Mouse (Mus musculus): ENCODE measurements around the gene Cpsf6. TPM values are rescaled to one million over a fixed set of nuclear protein-coding genes. Genes with fewer than 3 reads are reported as not detected.
"Not testable (repeated sequence)": the region's sequence is repeated elsewhere in the genome, so short reads cannot be mapped to it uniquely, and the experiment has no call there.

Cpsf6 gene
- polyA plus RNA-seq, 1 experiment from 2014 or later: 301 TPM

DNA sequence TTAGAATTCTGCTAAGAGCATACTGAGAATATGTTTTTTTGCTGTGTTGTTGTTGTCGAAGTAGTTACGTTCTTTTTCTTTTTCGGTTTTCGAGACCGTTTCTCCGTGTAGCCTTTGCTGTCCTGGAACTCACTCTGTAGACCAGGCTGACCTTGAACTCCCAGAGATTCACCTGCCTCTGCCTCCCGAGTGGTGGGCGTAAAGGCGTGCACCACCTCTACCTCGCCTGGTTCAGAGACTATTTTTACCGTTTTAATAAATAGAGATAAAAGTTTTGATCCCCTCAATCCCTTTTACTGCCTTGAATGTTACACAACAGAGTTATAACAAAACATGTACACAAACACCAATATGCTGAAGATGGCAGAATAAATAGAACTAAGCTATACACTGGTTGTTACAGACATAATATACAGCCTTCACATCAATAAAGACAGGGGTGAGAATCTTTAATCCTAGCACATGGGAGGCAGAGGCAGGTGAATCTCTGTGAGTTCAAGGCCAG lies 14.1 kb upstream of the Cpsf6 start:
- Histone ChIP-seq H3K4me2 (peak overlapping the region; percentile 62), H3K27me3 (peaks cover 3% of the 10 kb centered on the region; the same call in 1 of the 2 replicates), H3K27ac (no peak overlapping the region), H3K4me3 (replicated peaks) (peak overlapping the region; percentile 37), H3K36me3 (replicated peaks) (no peaks in the 10 kb centered on the region), H3K4me1 (peaks cover 9% of the 10 kb centered on the region), H3K9ac (peak overlapping the region; percentile 45; the same call in 1 of the 2 replicates), H3K9me3 (no peaks in the 10 kb centered on the region)
- 64% methylated on average over 11 of the region's 11 CpGs for WGBS
- ATAC-seq (ENCODE audit: low FRiP score): 0 out of 2 replicates have a peak, but pooled peaks have one; percentile 16

DNA sequence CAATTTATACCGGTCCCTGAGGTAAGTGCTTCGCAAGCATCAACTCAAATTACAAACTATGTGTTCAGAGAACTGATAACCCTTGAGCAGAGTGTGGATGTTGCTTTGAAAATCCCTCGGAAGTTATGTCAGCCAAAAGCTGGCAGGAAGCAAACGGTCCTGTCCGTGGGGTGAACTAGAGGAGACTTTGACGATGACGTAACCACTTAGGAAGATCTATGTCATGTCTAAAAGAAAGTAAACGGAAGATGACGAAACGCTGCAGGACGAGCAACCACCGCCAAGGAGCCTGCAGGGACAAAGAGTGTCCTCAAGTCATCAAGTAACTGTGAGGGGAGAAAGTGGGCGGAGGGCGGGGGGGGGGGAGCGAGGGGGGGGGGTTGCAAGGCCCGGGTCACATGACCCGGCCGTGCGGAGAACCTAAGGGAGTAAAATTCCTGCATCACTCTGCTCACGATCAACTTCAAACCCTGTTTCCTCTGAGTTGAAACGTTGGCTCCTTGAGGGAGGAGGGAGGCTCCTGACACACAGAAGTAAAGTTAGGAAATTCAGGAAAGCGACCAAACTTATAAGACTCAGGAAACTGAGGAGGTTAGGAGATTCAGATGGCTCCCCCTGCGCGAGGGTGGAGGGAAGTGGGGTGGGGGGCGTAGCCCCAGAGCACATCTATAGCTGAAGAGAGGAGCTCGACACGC lies 13.5 kb upstream of the Cpsf6 start:
- peak; percentile 73 for ATAC-seq (ENCODE audit: low FRiP score)
- H3K27ac ChIP-seq: no peak overlapping the region
- peak overlapping the region; percentile 37 for H3K4me3 ChIP-seq (replicated peaks)
- H3K4me1 ChIP-seq: peaks cover 9% of the 10 kb centered on the region
- H3K9me3 ChIP-seq: no peaks in the 10 kb centered on the region
- no peaks in the 10 kb centered on the region for H3K36me3 ChIP-seq (replicated peaks)
- 2% methylated on average over 24 of the region's 27 CpGs for WGBS
- H3K27me3 ChIP-seq: 0 out of 2 replicates have a peak, but pooled peaks cover 3% of the 10 kb centered on the region
- H3K4me2 ChIP-seq: peak overlapping the region; percentile 62
- H3K9ac ChIP-seq: peak overlapping the region; percentile 45; the same call in 1 of the 2 replicates

DNA sequence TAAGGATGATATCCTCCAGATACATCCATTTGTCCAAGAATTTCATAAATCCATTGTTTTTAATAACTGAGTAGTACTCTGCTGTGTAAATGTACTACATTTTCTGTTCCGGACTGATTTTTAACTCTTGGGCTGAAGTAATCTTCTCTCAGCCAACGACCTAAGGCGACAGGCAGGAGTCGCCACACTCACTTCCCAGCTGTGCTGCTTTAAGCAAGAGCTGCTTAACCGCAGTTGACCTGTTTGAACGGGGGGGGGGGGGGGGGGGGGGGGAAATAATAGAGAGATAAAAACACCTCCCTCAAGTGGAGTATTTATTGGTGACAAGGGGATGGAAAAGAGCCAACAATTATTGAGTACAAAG lies 13.0 kb upstream of the Cpsf6 start:
- peak overlapping the region; percentile 37 for H3K4me3 ChIP-seq (replicated peaks)
- WGBS: 13% methylated on average over 6 of the region's 6 CpGs
- ATAC-seq (ENCODE audit: low FRiP score): peak; percentile 42; the same call in 1 of the 2 replicates

DNA sequence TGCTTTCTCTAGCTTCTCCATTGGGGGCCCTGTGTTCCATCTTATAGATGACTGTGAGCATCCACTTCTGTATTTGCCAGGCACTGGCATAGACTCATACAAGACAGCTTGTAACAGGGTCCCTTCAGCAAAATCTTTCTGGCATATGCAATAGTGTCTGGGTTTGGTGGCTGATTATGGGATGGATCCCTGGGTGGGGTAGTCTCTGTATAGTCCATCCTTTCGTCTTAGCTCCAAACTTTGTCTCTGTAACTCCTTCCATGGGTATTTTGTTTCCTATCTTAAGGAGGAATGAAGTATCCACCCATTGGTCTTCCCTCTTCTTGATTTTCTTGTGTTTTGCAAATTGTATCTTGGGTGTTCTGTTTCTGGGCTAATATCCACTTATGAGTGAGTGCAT lies 12.6 kb upstream of the Cpsf6 start:
- H3K27me3 ChIP-seq; H3K4me2 ChIP-seq; H3K27ac ChIP-seq; H3K9ac ChIP-seq; ATAC-seq (ENCODE audit: low FRiP score); H3K36me3 ChIP-seq (replicated peaks); H3K4me3 ChIP-seq (replicated peaks); H3K4me1 ChIP-seq; H3K9me3 ChIP-seq: not testable (repeated sequence)
- 88% methylated on average over 1 of the region's 1 CpGs for WGBS

More for the DNA sequence above, 13.0 kb upstream of the Cpsf6 start:
- H3K4me1 ChIP-seq: peaks cover 9% of the 10 kb centered on the region
- no peak overlapping the region for H3K27ac ChIP-seq
- no peaks in the 10 kb centered on the region for H3K9me3 ChIP-seq
- no peaks in the 10 kb centered on the region for H3K36me3 ChIP-seq (replicated peaks)
- H3K4me2 ChIP-seq: peak overlapping the region; percentile 62
- H3K27me3 ChIP-seq: 0 out of 2 replicates have a peak, but pooled peaks cover 3% of the 10 kb centered on the region
- no peak overlapping the region for H3K9ac ChIP-seq

DNA sequence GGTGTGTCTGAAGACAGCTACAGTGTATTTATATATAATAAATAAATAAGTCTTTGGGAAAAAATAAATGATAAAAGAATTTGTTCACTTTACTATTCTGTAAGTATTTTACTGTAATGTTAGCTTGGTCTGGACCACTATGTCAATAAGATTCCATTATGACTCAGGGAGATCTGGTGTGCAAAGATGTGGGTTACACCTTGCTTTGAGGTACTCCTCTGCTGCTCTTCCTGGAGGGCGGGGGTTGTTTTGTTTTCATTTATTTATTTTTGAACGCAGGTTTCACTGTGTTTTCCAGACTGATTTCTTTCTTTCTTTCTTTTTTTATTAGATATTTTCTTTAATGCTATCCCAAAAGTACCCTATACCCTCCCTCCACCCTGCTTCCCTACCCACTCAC lies 12.0 kb upstream of the Cpsf6 start:
- no peak overlapping the region for H3K4me2 ChIP-seq
- no peaks in the 10 kb centered on the region for H3K36me3 ChIP-seq (replicated peaks)
- no peak overlapping the region for H3K27ac ChIP-seq
- no peak for ATAC-seq (ENCODE audit: low FRiP score)
- 0 out of 2 replicates have a peak, but pooled peaks cover 3% of the 10 kb centered on the region for H3K27me3 ChIP-seq
- no peak overlapping the region for H3K4me3 ChIP-seq (replicated peaks)
- H3K9me3 ChIP-seq: no peaks in the 10 kb centered on the region
- 91% methylated on average over 2 of the region's 2 CpGs for WGBS
- H3K4me1 ChIP-seq: peaks cover 9% of the 10 kb centered on the region
- H3K9ac ChIP-seq: no peak overlapping the region

DNA sequence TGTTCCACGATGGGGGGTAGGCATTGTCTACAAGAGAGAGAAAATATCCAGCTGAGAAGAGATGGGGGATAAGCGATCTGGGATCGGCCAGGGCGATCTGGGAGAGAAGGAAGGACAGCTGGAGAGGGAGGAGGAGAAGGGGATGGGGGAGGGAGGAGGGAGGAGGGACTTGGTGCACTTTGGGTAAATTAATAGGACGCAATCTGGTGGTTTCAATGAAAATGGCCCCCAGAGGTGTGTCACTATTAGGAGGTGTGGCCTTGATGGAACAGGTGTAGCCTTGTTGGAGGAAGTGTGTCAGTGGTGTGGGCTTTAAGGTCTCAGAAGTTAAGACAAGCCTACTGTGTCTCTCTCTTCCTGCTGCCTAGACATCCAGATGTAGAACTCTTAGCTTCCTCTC lies 11.2 kb upstream of the Cpsf6 start:
- Histone ChIP-seq H3K9ac (no peak overlapping the region), H3K4me3 (replicated peaks) (no peak overlapping the region), H3K27ac (no peak overlapping the region), H3K4me2 (no peak overlapping the region), H3K27me3 (0 out of 2 replicates have a peak, but pooled peaks cover 3% of the 10 kb centered on the region), H3K4me1 (peaks cover 9% of the 10 kb centered on the region), H3K9me3 (no peaks in the 10 kb centered on the region), H3K36me3 (replicated peaks) (no peaks in the 10 kb centered on the region)
- ATAC-seq (ENCODE audit: low FRiP score): no peak
- 26% methylated on average over 5 of the region's 5 CpGs for WGBS

DNA sequence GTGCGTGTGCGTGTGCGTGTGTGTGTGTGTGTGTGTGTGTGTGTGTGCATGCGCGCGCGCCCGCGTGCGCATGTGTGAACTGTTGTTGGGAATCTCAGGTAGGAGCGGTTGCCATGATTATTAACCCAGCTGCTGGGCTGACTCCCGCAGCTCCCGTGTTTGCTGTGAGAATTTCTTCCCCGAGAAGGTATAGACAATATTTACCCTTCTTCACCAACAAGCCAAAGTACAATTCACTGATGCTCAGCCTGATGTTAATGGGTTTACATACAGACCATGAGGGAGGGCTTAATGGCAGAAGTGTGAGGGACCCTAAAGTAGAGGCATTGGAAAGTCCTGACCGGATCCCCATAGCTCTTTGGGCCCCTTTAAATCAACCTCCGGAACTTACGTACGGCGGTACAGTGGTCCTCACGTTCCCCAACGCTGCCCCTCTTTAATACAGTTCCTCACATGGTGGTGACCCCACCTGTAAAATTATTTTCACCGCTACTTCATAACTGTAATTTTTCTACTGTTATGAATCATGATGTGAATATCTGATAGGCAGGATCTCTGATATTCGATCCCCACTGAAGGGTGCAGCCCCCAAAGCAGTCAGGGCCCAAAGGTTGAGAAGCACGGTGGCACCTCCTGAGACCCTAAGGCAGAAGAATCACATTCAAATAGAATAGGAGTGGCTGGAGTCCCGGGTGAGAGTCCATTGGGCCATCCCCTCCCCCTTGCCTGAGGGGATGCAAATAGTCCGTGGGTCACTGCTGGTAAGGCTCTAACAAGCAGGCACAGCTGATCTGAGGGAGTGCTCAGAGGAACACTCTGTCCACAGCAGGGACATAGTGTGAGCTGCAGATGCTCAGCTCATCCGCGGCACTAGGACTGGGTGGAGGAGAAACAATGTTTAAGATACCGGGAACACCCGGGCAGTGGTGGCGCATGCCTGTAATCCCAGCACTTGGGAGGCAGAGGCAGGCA lies 10.4 kb upstream of the Cpsf6 start:
- Histone ChIP-seq H3K4me3 (replicated peaks) (no peak overlapping the region), H3K9me3 (no peaks in the 10 kb centered on the region), H3K4me1 (peaks cover 9% of the 10 kb centered on the region), H3K36me3 (replicated peaks) (no peaks in the 10 kb centered on the region), H3K4me2 (no peak overlapping the region), H3K9ac (no peak overlapping the region), H3K27me3 (0 out of 2 replicates have a peak, but pooled peaks cover 3% of the 10 kb centered on the region), H3K27ac (no peak overlapping the region)
- no peak for ATAC-seq (ENCODE audit: low FRiP score)
- 63% methylated on average over 31 of the region's 31 CpGs for WGBS

DNA sequence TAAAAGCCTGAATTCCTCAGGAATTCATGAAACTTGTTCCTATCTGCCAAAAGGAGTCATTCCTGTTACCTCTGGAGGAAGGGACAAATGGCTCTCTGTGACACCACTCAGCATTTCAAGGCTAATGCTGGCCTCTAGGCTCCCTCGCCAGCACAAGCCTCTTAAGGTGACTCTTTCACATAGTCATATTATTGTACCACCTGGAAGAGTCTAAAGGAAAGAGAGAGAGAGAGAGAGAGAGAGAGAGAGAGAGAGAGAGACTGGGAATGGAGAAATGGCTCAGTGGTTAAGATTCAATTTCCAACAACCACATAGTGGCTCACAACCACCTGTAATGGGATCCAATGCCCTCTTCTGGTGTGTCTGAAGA lies 9.5 kb upstream of the Cpsf6 start:
- Histone ChIP-seq H3K9me3 (no peaks in the 10 kb centered on the region), H3K27ac (no peak overlapping the region), H3K36me3 (replicated peaks) (no peaks in the 10 kb centered on the region), H3K4me2 (no peak overlapping the region), H3K9ac (no peak overlapping the region), H3K4me3 (replicated peaks) (no peak overlapping the region), H3K4me1 (peaks cover 9% of the 10 kb centered on the region), H3K27me3 (0 out of 2 replicates have a peak, but pooled peaks cover 2% of the 10 kb centered on the region)
- ATAC-seq (ENCODE audit: low FRiP score): no peak
- 84% methylated on average over 1 of the region's 1 CpGs for WGBS

DNA sequence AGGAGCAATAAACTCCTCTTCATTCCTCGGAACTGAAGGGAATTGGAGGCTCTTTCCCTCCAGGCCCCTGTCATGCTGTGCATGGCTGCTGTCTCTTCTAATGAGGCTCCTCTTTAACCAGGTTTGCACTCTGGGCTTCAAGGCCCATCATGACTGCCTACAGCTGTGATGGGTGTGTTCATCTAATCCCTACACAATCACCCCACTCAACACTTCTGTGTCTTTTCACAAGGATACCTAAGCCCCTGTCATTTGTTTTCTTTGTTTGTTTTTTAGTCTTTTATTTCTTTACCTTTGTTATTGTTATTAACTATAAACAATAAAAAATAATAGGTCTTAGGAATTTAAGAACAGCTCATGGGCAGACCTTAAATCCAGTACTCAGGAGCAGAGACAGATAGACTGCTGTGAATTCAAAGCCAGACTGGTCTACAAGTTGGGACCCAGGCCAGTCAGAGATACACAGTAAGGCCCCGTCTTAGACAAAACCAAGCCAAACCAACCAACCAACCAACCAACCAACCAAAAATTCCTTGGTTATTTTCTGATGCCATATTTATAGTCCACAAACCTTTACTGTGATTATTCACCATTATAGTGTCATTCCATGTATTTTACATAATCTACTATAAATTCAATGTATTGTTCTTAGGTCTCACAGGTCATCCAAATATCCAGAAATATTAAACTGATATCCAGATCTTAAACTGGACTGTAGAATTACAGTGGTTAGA lies 9.0 kb upstream of the Cpsf6 start:
- no peak for ATAC-seq (ENCODE audit: low FRiP score)
- WGBS: 37% methylated on average over 2 of the region's 2 CpGs
- H3K9me3 ChIP-seq: no peaks in the 10 kb centered on the region
- no peak overlapping the region for H3K27ac ChIP-seq
- H3K27me3 ChIP-seq: no peaks in the 10 kb centered on the region
- H3K4me2 ChIP-seq: no peak overlapping the region
- H3K9ac ChIP-seq: no peak overlapping the region
- no peaks in the 10 kb centered on the region for H3K36me3 ChIP-seq (replicated peaks)
- H3K4me3 ChIP-seq (replicated peaks): no peak overlapping the region
- peaks cover 8% of the 10 kb centered on the region for H3K4me1 ChIP-seq

DNA sequence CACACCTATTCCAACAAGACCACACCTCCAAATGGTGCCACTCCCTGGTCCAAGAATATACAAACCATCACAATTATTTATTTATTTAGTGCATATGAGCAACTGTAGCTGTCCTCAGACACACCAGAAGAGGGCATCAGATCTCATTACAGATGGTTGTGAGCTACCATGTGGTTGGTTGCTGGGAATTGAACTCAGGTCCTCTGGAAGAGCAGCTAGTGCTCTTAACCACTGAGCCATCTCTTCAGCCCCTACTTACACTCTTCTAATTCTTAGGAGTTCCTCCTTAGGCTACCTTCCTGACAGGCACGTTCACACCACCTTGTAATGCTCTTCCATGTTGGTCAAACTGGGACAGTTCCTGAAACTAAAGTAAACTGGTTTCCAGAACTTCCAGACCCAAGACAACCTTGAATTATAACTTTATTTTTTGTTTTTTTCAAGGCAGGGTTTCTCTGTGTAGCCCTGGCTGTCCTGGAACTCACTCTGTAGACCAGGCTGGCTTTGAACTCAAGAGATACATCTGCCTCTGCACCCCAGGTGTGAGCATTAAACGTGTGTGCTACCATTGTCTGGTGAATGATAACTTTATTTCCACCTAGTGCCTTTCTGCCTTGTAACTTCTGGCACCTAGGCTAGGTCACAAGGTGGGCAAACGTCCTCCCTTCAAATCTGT lies 8.3 kb upstream of the Cpsf6 start:
- not testable (repeated sequence) for H3K27me3 ChIP-seq; H3K9ac ChIP-seq; H3K4me2 ChIP-seq; ATAC-seq (ENCODE audit: low FRiP score); H3K27ac ChIP-seq; H3K9me3 ChIP-seq; H3K36me3 ChIP-seq (replicated peaks); H3K4me1 ChIP-seq; H3K4me3 ChIP-seq (replicated peaks)
- 42% methylated on average over 3 of the region's 3 CpGs for WGBS

DNA sequence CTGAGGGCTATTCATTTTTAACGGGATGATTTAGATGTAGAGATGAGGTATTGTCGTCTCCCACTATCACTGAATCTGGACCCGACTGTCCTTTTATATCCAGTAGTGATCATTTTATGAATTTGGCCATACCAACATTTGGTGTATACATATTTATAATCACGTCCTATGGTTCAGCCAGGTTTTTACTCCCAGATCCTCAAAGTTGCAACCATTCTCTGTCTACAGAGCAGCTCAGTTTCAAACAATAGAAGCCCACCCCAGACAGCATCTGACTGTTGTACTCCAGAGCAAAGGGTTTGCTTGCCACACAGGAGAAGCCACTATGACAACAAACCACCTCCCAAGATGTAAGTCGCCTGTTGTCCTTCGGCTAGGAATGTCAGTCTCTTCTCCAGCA lies 7.2 kb upstream of the Cpsf6 start:
- whole genome bisulfite sequencing: 87% methylated on average over 6 of the region's 6 CpGs
- H3K27ac ChIP-seq: no peak overlapping the region
- no peaks in the 10 kb centered on the region for H3K27me3 ChIP-seq

More for the DNA sequence above, 7.2 kb upstream of the Cpsf6 start:
- Histone ChIP-seq H3K4me3 (replicated peaks) (no peak overlapping the region), H3K4me1 (no peaks in the 10 kb centered on the region), H3K9me3 (no peaks in the 10 kb centered on the region), H3K9ac (no peak overlapping the region), H3K36me3 (replicated peaks) (no peaks in the 10 kb centered on the region), H3K4me2 (no peak overlapping the region)
- ATAC-seq (ENCODE audit: low FRiP score): no peak
